Mouse (Mus musculus) brain, embryonic 14.5 days (tissue): ENCODE measurements around the gene Gm28051.
A peak's percentile ranks its signal among the peaks of the same experiment; 100 is the strongest.

Source experiments
- CTCF ChIP-seq: fragments of 200-500 bp; IDR thresholded peaks from 2 replicates; pipeline ENCODE4 v1.5.1; 2012; ENCODE audit warnings: inconsistent platforms, mild to moderate bottlenecking, moderate library complexity, borderline replicate concordance; ENCODE audit not compliant: insufficient read depth, insufficient read length; ENCODE audit errors: extremely low read depth
- POLR2A ChIP-seq: fragments of 200-500 bp; IDR thresholded peaks from 2 replicates; pipeline ENCODE4 v1.6.1; 2012; ENCODE audit warnings: mild to moderate bottlenecking, inconsistent platforms, borderline replicate concordance; ENCODE audit not compliant: poor library complexity, insufficient read depth, insufficient read length, severe bottlenecking; ENCODE audit errors: extremely low read depth

- no peak for TF ChIP-seq POLR2A
- TF ChIP-seq CTCF, result peak; percentile 24; the same call in 1 of the 2 replicates
Observed at GRCm38 (mm10) chr12:102779452-102779851, 21.9 kb upstream of the Gm28051 start.
